Mouse (Mus musculus) colon, adult 2 months (tissue): ENCODE data around the gene Txndc2. TPM values are rescaled to one million over a fixed set of nuclear protein-coding genes. Genes with fewer than 3 reads are reported as not detected.

Experiments
- polyA plus RNA-seq: library from polyadenylated mRNA; depleted of rRNA; stranded (reverse); fragments of >200 nt; gene quantifications from 2 replicates; pipeline ENCODE4 v1.2.3, GENCODE M21; 2012; rRNA removed

Gene Txndc2
- polyA plus RNA-seq: not detected in 2 replicates

DNA sequence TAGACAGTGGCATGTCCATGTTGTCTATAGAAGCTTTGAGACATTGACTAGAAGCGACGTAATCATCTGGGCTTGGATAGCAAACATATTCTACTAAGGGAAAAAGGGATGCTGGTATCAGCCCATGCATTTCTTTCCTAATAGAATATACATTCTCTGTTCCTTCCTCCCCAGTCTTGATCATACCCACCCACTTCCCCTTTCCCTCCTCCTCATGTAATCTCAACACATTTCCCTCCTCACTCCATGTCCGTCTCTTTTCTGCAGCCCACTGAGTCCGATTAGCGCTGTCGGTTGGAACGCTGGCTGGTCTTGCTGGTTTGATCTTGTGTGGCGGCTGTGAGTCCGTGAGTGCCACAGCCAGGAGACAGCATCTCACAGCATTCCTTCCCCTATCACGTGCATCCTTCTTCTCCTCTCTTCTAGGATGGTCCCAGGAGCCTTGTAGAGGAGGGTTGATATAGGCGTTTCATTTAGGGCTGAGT, at the start of gene Txndc2:
Txndc2 (minus strand) TSS at position 435 of the 485 bp plus-strand sequence.

DNA sequence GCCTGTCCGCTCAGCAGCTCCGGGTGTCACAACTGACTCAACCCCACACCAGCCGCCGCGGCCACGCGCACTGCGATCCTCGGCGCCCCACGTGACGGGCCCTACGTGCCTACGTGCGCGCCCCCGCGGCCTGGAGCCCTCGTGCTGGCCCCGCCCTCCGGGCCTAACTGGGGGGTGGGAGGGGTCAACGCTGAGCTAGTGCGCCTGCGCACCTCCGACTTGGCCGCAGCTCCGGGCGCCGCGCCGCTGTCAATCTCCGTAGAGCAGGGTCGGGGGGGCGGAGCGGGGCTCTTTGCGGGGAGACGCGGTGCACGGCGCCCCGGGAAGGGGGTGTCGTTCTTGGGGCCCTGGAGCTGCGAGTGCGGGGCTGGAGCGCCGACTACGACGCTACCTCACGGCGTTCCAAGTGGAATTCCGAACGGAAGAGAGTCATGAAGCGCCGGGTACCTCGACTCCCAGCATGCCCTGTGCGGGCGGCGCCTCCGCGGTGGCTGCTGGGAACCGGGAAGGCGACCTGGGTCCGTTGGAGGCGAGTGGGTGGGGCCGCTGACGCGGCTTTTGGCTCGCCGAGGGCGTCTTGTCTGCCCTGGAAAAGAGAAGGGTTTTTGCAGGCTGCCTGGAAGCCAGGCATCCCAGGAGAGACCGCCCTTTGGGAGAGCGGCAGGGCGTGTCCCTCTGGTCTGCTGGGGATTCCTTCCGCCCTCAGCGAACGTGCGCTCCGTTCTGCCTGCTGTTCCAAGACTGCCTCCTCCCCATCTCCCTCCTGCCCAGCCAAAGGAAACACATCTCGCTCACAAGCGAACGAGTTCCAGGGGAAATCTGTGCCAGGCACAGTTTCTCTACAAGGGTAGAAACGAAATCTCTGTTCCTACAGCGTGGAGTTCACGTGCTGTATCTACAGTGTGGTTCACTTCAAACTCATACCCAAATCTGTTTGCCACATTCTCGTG, 28.2 kb downstream of the Txndc2 start, which contains the start of gene Vapa:
Vapa (minus strand) TSS at position 93 of the 950 bp plus-strand sequence.

Other genes starting within 250 kb of the Txndc2 start
- not detected in 2 replicates for gene Tmem232, start 101.4 kb downstream of the Txndc2 start, polyA plus RNA-seq
- gene Vapa, start 28.6 kb downstream of the Txndc2 start, polyA plus RNA-seq: 79.4 and 82.3 TPM in 2 replicates
- gene Rab31, start 130.6 kb upstream of the Txndc2 start, polyA plus RNA-seq: 10.8 and 12.3 TPM in 2 replicates
- 33.0 and 35.4 TPM in 2 replicates for gene Ppp4r1, start 140.4 kb upstream of the Txndc2 start, polyA plus RNA-seq
- gene Ralbp1, start 243.6 kb upstream of the Txndc2 start, polyA plus RNA-seq: 45.2 and 46.0 TPM in 2 replicates